Mouse (Mus musculus) spleen, adult 2 months (tissue): Measurements from ENCODE around the gene H2-DMa. TPM values are rescaled to one million over a fixed set of nuclear protein-coding genes. Genes with fewer than 3 reads are reported as not detected.

Source experiments
- DNase-seq, 2 experiments: peaks; one replicate each; pipeline versions ENCODE4 v3.0.0 to v3.0.0-alpha.2; 2012 to 2021; ENCODE audit warnings: low spot score in 2 of 2, low read depth in 1 of 2
- H3K27ac ChIP-seq: fragments of 200-500 bp; 2 replicates; pipeline ENCODE4 v1.5.1; 2012; ENCODE audit warnings: low read length, inconsistent platforms; ENCODE audit not compliant: insufficient read depth
- H3K27me3 ChIP-seq: fragments of 200-500 bp; 2 replicates; pipeline ENCODE4 v1.6.1; 2012; ENCODE audit warnings: mild to moderate bottlenecking, moderate library complexity, low read length, inconsistent platforms; ENCODE audit not compliant: control insufficient read depth, insufficient read depth
- H3K36me3 ChIP-seq: fragments of 200-500 bp; 2 replicates; pipeline ENCODE4 v1.6.1; 2012; ENCODE audit warnings: mild to moderate bottlenecking, low read length, inconsistent platforms; ENCODE audit not compliant: control insufficient read depth, insufficient read depth
- H3K4me1 ChIP-seq: fragments of 200-500 bp; 2 replicates; pipeline ENCODE4 v1.6.1; 2011; ENCODE audit warnings: inconsistent platforms; ENCODE audit not compliant: control insufficient read depth, insufficient read depth, insufficient read length
- H3K4me3 ChIP-seq: fragments of 200-500 bp; 2 replicates; pipeline ENCODE4 v1.5.1; 2011; ENCODE audit warnings: mild to moderate bottlenecking, inconsistent platforms; ENCODE audit not compliant: insufficient read depth, insufficient read length; ENCODE audit errors: extremely low read depth
- CTCF ChIP-seq: fragments of 200-500 bp; IDR thresholded peaks from 2 replicates; pipeline ENCODE4 v1.5.1; 2011; ENCODE audit warnings: mild to moderate bottlenecking, inconsistent platforms; ENCODE audit not compliant: insufficient read depth, insufficient read length, insufficient replicate concordance; ENCODE audit errors: extremely low read depth
- POLR2A ChIP-seq: fragments of 200-500 bp; IDR thresholded peaks from 2 replicates; pipeline ENCODE4 v1.6.1; 2011; ENCODE audit warnings: low read depth, low read length, inconsistent platforms
- WGBS: fragments of 180-500 bp; shearing (Covaris S2); methylation state at CpG from one replicate; pipeline ENCODE4 v1.1.7; 2018; 5-methylcytosine and 5-hydroxymethylcytosine counted together
- polyA plus RNA-seq: library from polyadenylated mRNA; depleted of rRNA; stranded (reverse); fragments of >200 nt; gene quantifications from 2 replicates; pipeline ENCODE4 v1.2.3, GENCODE M21; 2012

Gene H2-DMa
- polyA plus RNA-seq, 1 experiment: 302 TPM

DNA sequence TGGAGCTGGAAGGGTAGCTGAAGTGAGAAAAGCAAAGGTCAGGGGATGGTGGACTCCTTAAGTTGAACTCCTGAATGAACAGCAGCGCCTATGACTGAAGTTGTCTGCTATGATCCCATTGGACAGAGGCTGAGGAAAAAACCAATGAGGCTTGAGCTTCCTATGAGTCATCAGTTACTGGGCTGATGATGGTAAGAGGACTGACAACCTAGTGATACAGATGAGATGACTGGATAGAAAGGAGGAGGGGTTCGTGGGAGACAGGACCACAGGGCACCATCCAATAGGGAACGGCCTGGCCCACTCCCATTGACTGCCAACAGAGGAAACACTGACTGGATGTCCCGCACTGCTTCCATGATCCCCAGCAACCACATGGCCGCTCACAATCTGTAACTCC, 39.7 kb upstream of the H2-DMa start:
- Histone ChIP-seq H3K27me3 (peaks cover 2% of the 10 kb centered on the region; the same call in 1 of the 2 replicates), H3K27ac (no peak overlapping the region), H3K36me3 (no peaks in the 10 kb centered on the region), H3K4me1 (no peaks in the 10 kb centered on the region; the same call in 1 of the 2 replicates), H3K4me3 (no peak overlapping the region)
- WGBS: 53% methylated on average over 5 of the region's 5 CpGs
- TF ChIP-seq CTCF: no peak
- no peak for TF ChIP-seq POLR2A
- peak in 1 of 2 experiments; percentile 70 for DNase-seq

- no peak overlapping the region for H3K4me3 ChIP-seq
- no peaks in the 10 kb centered on the region for H3K36me3 ChIP-seq
- no peaks in the 10 kb centered on the region; the same call in 1 of the 2 replicates for H3K4me1 ChIP-seq
- DNase-seq: no peak
- no peaks in the 10 kb centered on the region for H3K27me3 ChIP-seq
- TF ChIP-seq CTCF: no peak
- TF ChIP-seq POLR2A: no peak
- H3K27ac ChIP-seq: no peak overlapping the region
- WGBS: 84% methylated on average over 8 of the region's 8 CpGs
Observed at GRCm38 (mm10) chr17:34083104-34083503, 36.2 kb upstream of the H2-DMa start.

- Histone ChIP-seq H3K27ac (no peak overlapping the region), H3K4me1 (peaks cover 2% of the 10 kb centered on the region; the same call in 1 of the 2 replicates), H3K4me3 (no peak overlapping the region), H3K36me3 (no peaks in the 10 kb centered on the region), H3K27me3 (no peaks in the 10 kb centered on the region)
- no peak for TF ChIP-seq CTCF
- no peak for TF ChIP-seq POLR2A
- WGBS: 73% methylated on average over 2 of the region's 2 CpGs
- no peak for DNase-seq
Observed at GRCm38 (mm10) chr17:34087386-34087785, 32.0 kb upstream of the H2-DMa start.

GRCm38 (mm10) chr17:34088124-34088523, 31.2 kb upstream of the H2-DMa start:
- no peaks in the 10 kb centered on the region for H3K36me3 ChIP-seq
- 49% methylated on average over 11 of the region's 11 CpGs for WGBS
- no peak for DNase-seq
- no peak overlapping the region for H3K27ac ChIP-seq
- H3K4me1 ChIP-seq: peaks cover 2% of the 10 kb centered on the region; the same call in 1 of the 2 replicates
- H3K4me3 ChIP-seq: no peak overlapping the region
- TF ChIP-seq POLR2A (no peak), CTCF (no peak)
- no peaks in the 10 kb centered on the region for H3K27me3 ChIP-seq

- Histone ChIP-seq H3K4me3 (no peak overlapping the region), H3K27me3 (no peaks in the 10 kb centered on the region), H3K36me3 (peaks cover 9% of the 10 kb centered on the region), H3K4me1 (peaks cover 18% of the 10 kb centered on the region; the same call in 1 of the 2 replicates), H3K27ac (no peak overlapping the region)
- DNase-seq: peak in 1 of 2 experiments; percentile 63
- TF ChIP-seq CTCF (peak; percentile 59; the same call in 1 of the 2 replicates), POLR2A (no peak)
- 55% methylated on average over 7 of the region's 7 CpGs for WGBS
Observed at GRCm38 (mm10) chr17:34090923-34091322, 28.4 kb upstream of the H2-DMa start.

- no peaks in the 10 kb centered on the region for H3K27me3 ChIP-seq
- H3K4me3 ChIP-seq: peak within 1 kb of the TSS; percentile 69
- H3K36me3 ChIP-seq: peaks cover 9% of the 10 kb centered on the region
- 3% methylated on average over 11 of the region's 11 CpGs for WGBS
- peak within 1 kb of the TSS; percentile 96 for H3K27ac ChIP-seq
- peak; percentile 11 for TF ChIP-seq POLR2A
- TF ChIP-seq CTCF: no peak
- DNase-seq: peak in 1 of 2 experiments; percentile 71
- peaks cover 18% of the 10 kb centered on the region; the same call in 1 of the 2 replicates for H3K4me1 ChIP-seq
Observed at GRCm38 (mm10) chr17:34092197-34092875, 27.0 kb upstream of the H2-DMa start, which contains the start of gene H2-Oa. TSS of gene H2-Oa (plus strand) at chr17:34092340.
